Mouse (Mus musculus) forebrain, embryonic 13.5 days (tissue): ENCODE data around the gene Whrn. TPM values are rescaled to one million over a fixed set of nuclear protein-coding genes. Genes with fewer than 3 reads are reported as not detected.

Experiments
- ATAC-seq: fragments of 200-750 bp; cut with Nextera tagmentation; 2 replicates; pipeline ENCODE4 v1.8.0; 2017
- H3K27ac ChIP-seq: fragments of 300-500 bp; sonication (generic); 2 replicates; pipeline ENCODE4 v1.5.1; 2015; ENCODE audit warnings: inconsistent platforms, mild to moderate bottlenecking, moderate library complexity
- H3K27me3 ChIP-seq: fragments of 300-500 bp; sonication (generic); 2 replicates; pipeline ENCODE4 v1.6.1; 2015; ENCODE audit warnings: mild to moderate bottlenecking, inconsistent platforms
- H3K36me3 ChIP-seq: fragments of 300-500 bp; sonication (generic); 2 replicates; pipeline ENCODE4 v1.6.1; 2015; ENCODE audit warnings: mild to moderate bottlenecking, inconsistent platforms; ENCODE audit not compliant: poor library complexity, severe bottlenecking
- H3K4me1 ChIP-seq: fragments of 300-500 bp; sonication (generic); 2 replicates; pipeline ENCODE4 v1.6.1; 2015; ENCODE audit warnings: inconsistent platforms
- H3K4me2 ChIP-seq: fragments of 300-500 bp; sonication (generic); 2 replicates; pipeline ENCODE4 v1.6.1; 2015; ENCODE audit warnings: inconsistent platforms, mild to moderate bottlenecking, moderate library complexity
- H3K4me3 ChIP-seq: fragments of 300-500 bp; sonication (generic); 2 replicates; pipeline ENCODE4 v1.5.1; 2015; ENCODE audit warnings: mild to moderate bottlenecking, inconsistent platforms
- H3K9ac ChIP-seq: fragments of 300-500 bp; sonication (generic); 2 replicates; pipeline ENCODE4 v1.6.1; 2015; ENCODE audit warnings: mild to moderate bottlenecking, inconsistent platforms
- H3K9me3 ChIP-seq: fragments of 300-500 bp; sonication (generic); replicated peaks from 2 replicates; pipeline ENCODE4 v1.6.1; 2016; ENCODE audit warnings: inconsistent platforms
- WGBS: fragments of 180-500 bp; shearing (Covaris S2); methylation state at CpG from one replicate; pipeline ENCODE4 v1.1.7; 2015; 5-methylcytosine and 5-hydroxymethylcytosine counted together
- polyA plus RNA-seq: library from polyadenylated mRNA; unstranded; fragments of >200 nt; fragmentation: Nextera tagmentation; extraction: Ambion mirVana; gene quantifications from 2 replicates; pipeline ENCODE4 v1.2.1, GENCODE M21; 2015

Gene Whrn
- polyA plus RNA-seq = 5.5 and 6.1 TPM in 2 replicates

- peaks cover 26% of the 10 kb centered on the region for H3K27me3 ChIP-seq
- H3K9ac ChIP-seq = peak within 1 kb of the TSS; percentile 70
- no peak within 1 kb of the TSS for H3K27ac ChIP-seq
- no peaks in the 10 kb centered on the region for H3K9me3 ChIP-seq
- WGBS = 0% methylated on average over 11 of the region's 34 CpGs
- H3K4me1 ChIP-seq = peaks cover 40% of the 10 kb centered on the region
- peak within 1 kb of the TSS; percentile 92 for H3K4me2 ChIP-seq
- peak within 1 kb of the TSS; percentile 63 for H3K4me3 ChIP-seq
- no peaks in the 10 kb centered on the region for H3K36me3 ChIP-seq
- ATAC-seq = peak; percentile 87
Observed at GRCm38 (mm10) chr4:63495915-63496278, at the start of gene Whrn. Gene Whrn, minus strand, starts transcription at chr4:63495991.

GRCm38 (mm10) chr4:63545231-63545958 is 49.6 kb upstream of the Whrn start:
- Histone ChIP-seq H3K36me3 (peaks cover 20% of the 10 kb centered on the region), H3K9ac (peak overlapping the region; percentile 94), H3K9me3 (no peaks in the 10 kb centered on the region), H3K4me2 (peak overlapping the region; percentile 79), H3K4me1 (peaks cover 32% of the 10 kb centered on the region), H3K4me3 (peak overlapping the region; percentile 87), H3K27ac (peak overlapping the region; percentile 68), H3K27me3 (no peaks in the 10 kb centered on the region)
- ATAC-seq = no peak
- WGBS = 19% methylated on average over 20 of the region's 26 CpGs

- Histone ChIP-seq H3K4me3 (peak within 1 kb of the TSS; percentile 87), H3K9ac (peak within 1 kb of the TSS; percentile 94), H3K27ac (peak within 1 kb of the TSS; percentile 68), H3K4me2 (peak within 1 kb of the TSS; percentile 79), H3K4me1 (peaks cover 32% of the 10 kb centered on the region), H3K9me3 (no peaks in the 10 kb centered on the region), H3K36me3 (peaks cover 18% of the 10 kb centered on the region), H3K27me3 (no peaks in the 10 kb centered on the region)
- ATAC-seq = peak; percentile 97
- WGBS = under 1% methylated on average over 51 of the region's 57 CpGs
Observed at GRCm38 (mm10) chr4:63544494-63545230, 48.9 kb upstream of the Whrn start, which contains the start of gene Atp6v1g1. Gene Atp6v1g1, plus strand, starts transcription at chr4:63544772.

- peaks cover 32% of the 10 kb centered on the region for H3K4me1 ChIP-seq
- peak overlapping the region; percentile 87 for H3K4me3 ChIP-seq
- peak; percentile 71 for ATAC-seq
- H3K4me2 ChIP-seq = peak overlapping the region; percentile 79
- H3K27ac ChIP-seq = peak overlapping the region; percentile 68
- WGBS = 67% methylated on average over 10 of the region's 10 CpGs
- H3K27me3 ChIP-seq = no peaks in the 10 kb centered on the region
- no peak overlapping the region for H3K9ac ChIP-seq
- no peaks in the 10 kb centered on the region for H3K9me3 ChIP-seq
- H3K36me3 ChIP-seq = peaks cover 10% of the 10 kb centered on the region
Observed at GRCm38 (mm10) chr4:63543746-63544493, 48.1 kb upstream of the Whrn start.

GRCm38 (mm10) chr4:63542209-63542608 is 46.4 kb upstream of the Whrn start:
- ATAC-seq = no peak
- no peak overlapping the region for H3K9ac ChIP-seq
- H3K4me1 ChIP-seq = peaks cover 24% of the 10 kb centered on the region
- whole genome bisulfite sequencing = 80% methylated on average over 2 of the region's 2 CpGs
- no peak overlapping the region for H3K27ac ChIP-seq
- H3K4me2 ChIP-seq = no peak overlapping the region
- no peaks in the 10 kb centered on the region for H3K27me3 ChIP-seq
- H3K9me3 ChIP-seq = no peaks in the 10 kb centered on the region
- no peaks in the 10 kb centered on the region for H3K36me3 ChIP-seq
- H3K4me3 ChIP-seq = no peak overlapping the region

- Histone ChIP-seq H3K4me2 (no peak overlapping the region), H3K9me3 (no peaks in the 10 kb centered on the region), H3K4me1 (no peaks in the 10 kb centered on the region), H3K36me3 (no peaks in the 10 kb centered on the region), H3K4me3 (no peak overlapping the region), H3K27ac (no peak overlapping the region), H3K27me3 (no peaks in the 10 kb centered on the region), H3K9ac (no peak overlapping the region)
- ATAC-seq = peak; percentile 55; the same call in 1 of the 2 replicates
- 83% methylated on average over 4 of the region's 4 CpGs for WGBS
Observed at GRCm38 (mm10) chr4:63537602-63538001, 41.8 kb upstream of the Whrn start.

GRCm38 (mm10) chr4:63530409-63530808 is 34.6 kb upstream of the Whrn start:
- no peaks in the 10 kb centered on the region for H3K27me3 ChIP-seq
- H3K9me3 ChIP-seq = no peaks in the 10 kb centered on the region
- WGBS = 81% methylated on average over 7 of the region's 7 CpGs
- ATAC-seq = no peak
- H3K4me2 ChIP-seq = no peak overlapping the region
- no peak overlapping the region for H3K4me3 ChIP-seq
- H3K9ac ChIP-seq = no peak overlapping the region
- no peaks in the 10 kb centered on the region for H3K36me3 ChIP-seq
- no peak overlapping the region for H3K27ac ChIP-seq
- H3K4me1 ChIP-seq = no peaks in the 10 kb centered on the region

- peak; percentile 93 for ATAC-seq
- no peaks in the 10 kb centered on the region for H3K36me3 ChIP-seq
- H3K4me3 ChIP-seq = no peak overlapping the region
- H3K9me3 ChIP-seq = no peaks in the 10 kb centered on the region
- H3K4me2 ChIP-seq = no peak overlapping the region
- peak overlapping the region; percentile 72 for H3K27ac ChIP-seq
- WGBS = 58% methylated on average over 6 of the region's 6 CpGs
- H3K27me3 ChIP-seq = no peaks in the 10 kb centered on the region
- no peak overlapping the region for H3K9ac ChIP-seq
- H3K4me1 ChIP-seq = no peaks in the 10 kb centered on the region
Observed at GRCm38 (mm10) chr4:63528946-63529345, 33.2 kb upstream of the Whrn start.

- no peak overlapping the region for H3K9ac ChIP-seq
- no peak overlapping the region for H3K4me3 ChIP-seq
- H3K4me2 ChIP-seq = no peak overlapping the region
- WGBS = 75% methylated on average over 8 of the region's 8 CpGs
- H3K27ac ChIP-seq = no peak overlapping the region
- no peaks in the 10 kb centered on the region for H3K9me3 ChIP-seq
- no peaks in the 10 kb centered on the region for H3K27me3 ChIP-seq
- ATAC-seq = no peak
- H3K4me1 ChIP-seq = no peaks in the 10 kb centered on the region
- no peaks in the 10 kb centered on the region for H3K36me3 ChIP-seq
Observed at GRCm38 (mm10) chr4:63525514-63525913, 29.7 kb upstream of the Whrn start.

GRCm38 (mm10) chr4:63521813-63522419 is 26.1 kb upstream of the Whrn start:
- Histone ChIP-seq H3K4me3 (no peak overlapping the region), H3K27ac (no peak overlapping the region), H3K9me3 (no peaks in the 10 kb centered on the region), H3K36me3 (no peaks in the 10 kb centered on the region), H3K9ac (no peak overlapping the region), H3K4me2 (no peak overlapping the region), H3K4me1 (no peaks in the 10 kb centered on the region), H3K27me3 (no peaks in the 10 kb centered on the region)
- WGBS = 82% methylated on average over 2 of the region's 2 CpGs
- ATAC-seq = no peak

- 90% methylated on average over 5 of the region's 5 CpGs for WGBS
- no peaks in the 10 kb centered on the region for H3K27me3 ChIP-seq
- no peak overlapping the region for H3K4me2 ChIP-seq
- H3K4me1 ChIP-seq = no peaks in the 10 kb centered on the region
- no peaks in the 10 kb centered on the region for H3K9me3 ChIP-seq
- no peak overlapping the region for H3K4me3 ChIP-seq
- H3K9ac ChIP-seq = no peak overlapping the region
- no peak overlapping the region for H3K27ac ChIP-seq
- H3K36me3 ChIP-seq = no peaks in the 10 kb centered on the region
- ATAC-seq = no peak
Observed at GRCm38 (mm10) chr4:63515021-63515420, 19.2 kb upstream of the Whrn start.
